Mouse (Mus musculus): ENCODE data around the gene Sdc1. TPM values are rescaled to one million over a fixed set of nuclear protein-coding genes. Genes with fewer than 3 reads are reported as not detected.

Sdc1 gene
- polyA plus RNA-seq, 1 experiment from 2014 or later, result 59.1 TPM

- no peak overlapping the region for H3K9ac ChIP-seq (ENCODE audit: low read length)
- H3K4me1 ChIP-seq (ENCODE audit: control insufficient read depth, insufficient read depth, low read length), result peaks cover 5% of the 10 kb centered on the region
- no peak overlapping the region for H3K27ac ChIP-seq (ENCODE audit: low read depth, low read length)
- H3K36me3 ChIP-seq (ENCODE audit: control insufficient read depth, insufficient read depth, low read length), result no peaks in the 10 kb centered on the region; the same call in 1 of the 2 replicates
- DNase-seq (ENCODE audit: low spot score), result no peak
- 94% methylated on average over 7 of the region's 7 CpGs for WGBS
- H3K27me3 ChIP-seq (ENCODE audit: control insufficient read depth, insufficient read depth, low read length), result no peaks in the 10 kb centered on the region
- ATAC-seq (ENCODE audit: insufficient read depth, low FRiP score, low TSS enrichment), result no peak
- no peak overlapping the region for H3K4me2 ChIP-seq (ENCODE audit: low read depth)
- no peaks in the 10 kb centered on the region for H3K9me3 ChIP-seq (ENCODE audit: control insufficient read depth, low read length)
- H3K4me3 ChIP-seq (ENCODE audit: low read depth, low read length), result no peak overlapping the region
These were observed 7.0 kb downstream of the Sdc1 start for GRCm38 (mm10) chr12:8778106-8778505.

GRCm38 (mm10) chr12:8779851-8780250 is 8.7 kb downstream of the Sdc1 start:
- ATAC-seq (ENCODE audit: insufficient read depth, low FRiP score, low TSS enrichment) (no peak), DNase-seq (ENCODE audit: low spot score) (no peak)
- H3K9ac ChIP-seq (ENCODE audit: low read length), result no peak overlapping the region
- WGBS, result 78% methylated on average over 4 of the region's 4 CpGs
- H3K9me3 ChIP-seq (ENCODE audit: control insufficient read depth, low read length), result no peaks in the 10 kb centered on the region
- H3K27me3 ChIP-seq (ENCODE audit: control insufficient read depth, insufficient read depth, low read length), result no peaks in the 10 kb centered on the region
- no peaks in the 10 kb centered on the region; the same call in 1 of the 2 replicates for H3K36me3 ChIP-seq (ENCODE audit: control insufficient read depth, insufficient read depth, low read length)
- H3K4me1 ChIP-seq (ENCODE audit: control insufficient read depth, insufficient read depth, low read length), result no peaks in the 10 kb centered on the region
- no peak overlapping the region for H3K27ac ChIP-seq (ENCODE audit: low read depth, low read length)
- no peak overlapping the region for H3K4me3 ChIP-seq (ENCODE audit: low read depth, low read length)
- no peak overlapping the region for H3K4me2 ChIP-seq (ENCODE audit: low read depth)

DNA sequence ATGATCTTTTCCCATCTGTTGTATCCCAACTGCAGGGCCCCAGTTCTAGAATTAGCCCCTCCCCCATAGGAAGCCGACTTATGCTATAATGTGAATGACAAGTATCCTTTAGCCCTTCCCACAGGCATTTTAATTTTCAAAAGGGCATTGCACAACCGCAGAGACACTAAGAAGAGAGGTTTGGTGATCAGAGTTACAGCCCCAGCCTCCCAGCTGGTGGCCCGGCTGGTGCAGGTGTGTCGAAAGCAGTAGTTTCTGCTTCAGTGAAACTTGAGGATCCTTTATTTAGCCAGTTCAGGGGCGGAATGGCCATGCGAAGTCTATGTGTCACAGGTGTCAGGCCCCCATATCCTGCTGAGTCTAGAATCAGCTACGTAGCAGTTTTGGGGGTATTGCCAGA is 10.0 kb downstream of the Sdc1 start:
- DNase-seq (ENCODE audit: low spot score) (no peak), ATAC-seq (ENCODE audit: insufficient read depth, low FRiP score, low TSS enrichment) (no peak)
- no peaks in the 10 kb centered on the region for H3K9me3 ChIP-seq (ENCODE audit: control insufficient read depth, low read length)
- WGBS, result 78% methylated on average over 7 of the region's 7 CpGs
- no peak overlapping the region for H3K27ac ChIP-seq (ENCODE audit: low read depth, low read length)
- no peaks in the 10 kb centered on the region for H3K4me1 ChIP-seq (ENCODE audit: control insufficient read depth, insufficient read depth, low read length)
- no peaks in the 10 kb centered on the region for H3K27me3 ChIP-seq (ENCODE audit: control insufficient read depth, insufficient read depth, low read length)
- H3K4me2 ChIP-seq (ENCODE audit: low read depth), result no peak overlapping the region
- H3K4me3 ChIP-seq (ENCODE audit: low read depth, low read length), result no peak overlapping the region
- no peak overlapping the region for H3K9ac ChIP-seq (ENCODE audit: low read length)
- H3K36me3 ChIP-seq (ENCODE audit: control insufficient read depth, insufficient read depth, low read length), result no peaks in the 10 kb centered on the region; the same call in 1 of the 2 replicates

- no peaks in the 10 kb centered on the region for H3K27me3 ChIP-seq (ENCODE audit: control insufficient read depth, insufficient read depth, low read length)
- DNase-seq (ENCODE audit: low spot score), result no peak
- no peaks in the 10 kb centered on the region for H3K9me3 ChIP-seq (ENCODE audit: control insufficient read depth, low read length)
- no peak overlapping the region for H3K4me3 ChIP-seq (ENCODE audit: low read depth, low read length)
- 87% methylated on average over 9 of the region's 9 CpGs for WGBS
- H3K4me2 ChIP-seq (ENCODE audit: low read depth), result no peak overlapping the region
- no peak for ATAC-seq (ENCODE audit: insufficient read depth, low FRiP score, low TSS enrichment)
- no peak overlapping the region for H3K27ac ChIP-seq (ENCODE audit: low read depth, low read length)
- H3K9ac ChIP-seq (ENCODE audit: low read length), result no peak overlapping the region
- no peaks in the 10 kb centered on the region; the same call in 1 of the 2 replicates for H3K36me3 ChIP-seq (ENCODE audit: control insufficient read depth, insufficient read depth, low read length)
- H3K4me1 ChIP-seq (ENCODE audit: control insufficient read depth, insufficient read depth, low read length), result no peaks in the 10 kb centered on the region
These were observed 10.7 kb downstream of the Sdc1 start for GRCm38 (mm10) chr12:8781681-8782378.

DNA sequence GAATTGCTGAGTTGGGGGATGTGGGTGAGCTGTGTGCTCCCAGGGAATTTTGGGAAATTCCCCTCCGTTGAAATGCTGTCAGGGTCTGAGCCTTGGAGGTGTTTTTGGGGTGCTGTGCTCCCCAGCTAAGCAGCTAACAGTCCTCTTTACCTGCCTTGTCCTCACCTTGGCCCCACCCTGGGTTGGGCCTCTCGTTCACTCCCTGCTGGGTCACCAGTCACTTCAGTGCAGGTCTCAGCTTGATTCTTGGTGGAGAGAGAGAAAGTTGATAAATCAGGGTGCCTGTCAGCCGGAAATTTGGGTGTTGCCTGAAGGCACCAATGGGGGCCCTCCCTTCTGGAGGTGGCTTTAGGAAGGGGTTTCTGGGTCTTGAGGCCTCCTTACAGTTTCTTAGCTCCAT is 11.4 kb downstream of the Sdc1 start:
- H3K9me3 ChIP-seq (ENCODE audit: control insufficient read depth, low read length), result no peaks in the 10 kb centered on the region
- DNase-seq (ENCODE audit: low spot score) (no peak), ATAC-seq (ENCODE audit: insufficient read depth, low FRiP score, low TSS enrichment) (no peak)
- no peaks in the 10 kb centered on the region for H3K4me1 ChIP-seq (ENCODE audit: control insufficient read depth, insufficient read depth, low read length)
- 82% methylated on average over 3 of the region's 3 CpGs for WGBS
- no peak overlapping the region for H3K27ac ChIP-seq (ENCODE audit: low read depth, low read length)
- no peak overlapping the region for H3K4me2 ChIP-seq (ENCODE audit: low read depth)
- no peaks in the 10 kb centered on the region for H3K27me3 ChIP-seq (ENCODE audit: control insufficient read depth, insufficient read depth, low read length)
- H3K4me3 ChIP-seq (ENCODE audit: low read depth, low read length), result no peak overlapping the region
- H3K9ac ChIP-seq (ENCODE audit: low read length), result no peak overlapping the region
- H3K36me3 ChIP-seq (ENCODE audit: control insufficient read depth, insufficient read depth, low read length), result no peaks in the 10 kb centered on the region; the same call in 1 of the 2 replicates

DNA sequence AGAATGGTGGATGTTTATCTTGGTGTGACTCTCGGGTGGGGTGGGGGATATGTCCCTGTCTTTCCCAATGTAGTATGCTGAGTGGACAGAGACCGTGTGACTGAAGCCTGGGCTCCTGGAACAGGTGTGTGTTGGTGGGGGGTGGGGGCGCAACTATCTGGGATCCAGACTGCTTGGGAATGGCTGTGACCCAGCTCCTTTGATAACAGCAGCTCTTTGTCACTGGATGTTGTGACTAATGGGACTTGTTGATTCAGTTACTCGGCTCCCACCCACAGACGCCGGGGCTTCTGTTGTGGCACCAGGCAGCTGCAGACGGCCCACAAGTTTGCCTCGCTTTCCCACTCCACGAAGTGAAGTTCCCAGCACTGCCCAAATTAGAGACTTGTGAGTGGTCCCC is 13.1 kb downstream of the Sdc1 start:
- ATAC-seq (ENCODE audit: insufficient read depth, low FRiP score, low TSS enrichment), result no peak
- H3K27ac ChIP-seq (ENCODE audit: low read depth, low read length), result no peak overlapping the region
- H3K4me2 ChIP-seq (ENCODE audit: low read depth), result no peak overlapping the region
- no peaks in the 10 kb centered on the region; the same call in 1 of the 2 replicates for H3K36me3 ChIP-seq (ENCODE audit: control insufficient read depth, insufficient read depth, low read length)
- no peak for DNase-seq (ENCODE audit: low spot score)
- WGBS, result 74% methylated on average over 9 of the region's 9 CpGs
- no peaks in the 10 kb centered on the region for H3K27me3 ChIP-seq (ENCODE audit: control insufficient read depth, insufficient read depth, low read length)
- H3K4me3 ChIP-seq (ENCODE audit: low read depth, low read length), result no peak overlapping the region
- no peaks in the 10 kb centered on the region for H3K9me3 ChIP-seq (ENCODE audit: control insufficient read depth, low read length)
- no peak overlapping the region for H3K9ac ChIP-seq (ENCODE audit: low read length)
- no peaks in the 10 kb centered on the region for H3K4me1 ChIP-seq (ENCODE audit: control insufficient read depth, insufficient read depth, low read length)

DNA sequence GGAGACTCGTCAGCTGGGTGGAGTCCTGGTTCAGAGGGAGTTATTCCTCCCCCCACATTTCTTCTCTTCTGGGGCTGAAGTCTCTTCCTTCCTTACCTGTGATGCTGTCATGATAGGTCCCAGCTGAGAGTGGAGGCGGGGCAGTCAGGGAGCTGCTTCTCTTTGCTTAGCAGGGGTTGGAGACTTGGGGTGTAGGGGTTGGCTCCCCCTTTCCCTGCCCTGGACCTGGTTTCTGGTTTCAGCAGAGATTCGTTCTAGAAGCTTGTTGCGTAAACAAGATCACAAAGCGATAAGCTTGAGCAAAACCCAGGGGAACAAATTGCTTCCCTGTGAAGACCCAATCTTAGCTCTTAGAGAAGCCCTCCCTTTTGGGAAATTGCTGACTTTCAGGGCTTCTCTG is 15.4 kb downstream of the Sdc1 start:
- Histone ChIP-seq H3K4me3 (ENCODE audit: low read depth, low read length) (no peak overlapping the region), H3K9ac (ENCODE audit: low read length) (no peak overlapping the region), H3K27me3 (ENCODE audit: control insufficient read depth, insufficient read depth, low read length) (no peaks in the 10 kb centered on the region), H3K4me2 (ENCODE audit: low read depth) (no peak overlapping the region), H3K9me3 (ENCODE audit: control insufficient read depth, low read length) (no peaks in the 10 kb centered on the region), H3K4me1 (ENCODE audit: control insufficient read depth, insufficient read depth, low read length) (no peaks in the 10 kb centered on the region), H3K36me3 (ENCODE audit: control insufficient read depth, insufficient read depth, low read length) (peaks cover 15% of the 10 kb centered on the region), H3K27ac (ENCODE audit: low read depth, low read length) (no peak overlapping the region)
- DNase-seq (ENCODE audit: low spot score), result no peak
- WGBS, result 85% methylated on average over 5 of the region's 5 CpGs
- no peak for ATAC-seq (ENCODE audit: insufficient read depth, low FRiP score, low TSS enrichment)

DNA sequence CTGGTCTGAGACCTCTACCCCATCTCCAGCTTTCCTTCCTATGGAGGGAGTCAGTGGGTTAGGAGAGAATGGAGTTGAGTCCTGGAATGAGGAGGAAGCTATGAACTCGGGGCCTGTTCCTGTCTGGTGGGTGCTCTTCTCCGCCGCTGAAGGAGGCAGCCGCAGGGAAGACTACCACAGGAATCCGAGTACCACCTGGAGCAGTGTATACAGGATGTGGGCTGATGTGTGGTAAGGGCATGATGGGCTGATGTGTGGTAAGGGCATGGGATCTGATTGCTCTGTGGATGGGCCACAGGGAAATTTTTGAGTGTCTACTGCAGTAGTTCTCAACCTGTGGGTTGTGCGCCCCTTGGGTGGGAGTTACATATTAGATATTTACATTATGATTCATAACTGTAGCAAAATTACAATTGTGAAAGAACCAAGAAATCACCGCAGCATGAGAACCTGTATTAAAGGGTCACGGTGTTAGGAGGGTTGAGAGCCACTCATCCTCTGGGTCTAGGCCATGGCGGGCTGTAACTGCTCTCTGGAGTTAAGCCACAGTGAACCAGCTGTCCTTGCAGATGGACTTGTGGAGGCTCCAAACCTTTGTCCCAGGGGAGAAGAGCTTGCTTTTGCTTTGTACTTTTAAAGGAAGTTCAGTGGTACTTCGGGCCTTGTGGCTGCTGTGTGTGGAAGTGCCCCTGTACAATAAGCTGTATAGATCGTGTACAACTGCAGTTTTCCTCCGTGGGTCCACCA is 16.0 kb downstream of the Sdc1 start:
- ATAC-seq (ENCODE audit: insufficient read depth, low FRiP score, low TSS enrichment) (no peak), DNase-seq (ENCODE audit: low spot score) (no peak)
- Histone ChIP-seq H3K9ac (ENCODE audit: low read length) (no peak overlapping the region), H3K27ac (ENCODE audit: low read depth, low read length) (no peak overlapping the region), H3K4me1 (ENCODE audit: control insufficient read depth, insufficient read depth, low read length) (no peaks in the 10 kb centered on the region), H3K4me3 (ENCODE audit: low read depth, low read length) (no peak overlapping the region), H3K4me2 (ENCODE audit: low read depth) (no peak overlapping the region), H3K36me3 (ENCODE audit: control insufficient read depth, insufficient read depth, low read length) (peaks cover 18% of the 10 kb centered on the region), H3K27me3 (ENCODE audit: control insufficient read depth, insufficient read depth, low read length) (no peaks in the 10 kb centered on the region), H3K9me3 (ENCODE audit: control insufficient read depth, low read length) (no peaks in the 10 kb centered on the region)
- WGBS, result 92% methylated on average over 12 of the region's 12 CpGs

DNA sequence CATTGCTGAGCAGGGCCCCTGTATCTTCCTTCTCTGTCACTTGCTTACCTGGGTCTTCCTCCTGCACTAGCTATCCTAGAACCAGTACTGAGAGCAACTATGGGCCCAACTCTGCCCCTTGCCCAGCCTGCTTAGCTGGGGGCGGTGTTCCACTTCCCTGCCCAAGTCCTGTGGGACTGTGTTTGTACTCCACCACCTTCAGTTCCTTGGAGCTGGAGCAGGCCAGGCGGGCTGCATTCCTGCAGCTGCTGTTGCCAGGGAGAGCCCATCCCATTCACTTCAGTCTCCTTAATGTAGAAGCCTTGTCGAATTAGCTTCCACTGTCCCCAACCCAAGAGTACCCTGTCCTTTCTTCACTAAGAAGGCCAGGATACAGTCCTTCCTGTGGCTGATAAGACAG is 17.3 kb downstream of the Sdc1 start:
- 66% methylated on average over 3 of the region's 3 CpGs for WGBS
- no peak overlapping the region for H3K4me3 ChIP-seq (ENCODE audit: low read depth, low read length)
- ATAC-seq (ENCODE audit: insufficient read depth, low FRiP score, low TSS enrichment), result no peak
- no peak for DNase-seq (ENCODE audit: low spot score)
- no peaks in the 10 kb centered on the region for H3K4me1 ChIP-seq (ENCODE audit: control insufficient read depth, insufficient read depth, low read length)
- H3K36me3 ChIP-seq (ENCODE audit: control insufficient read depth, insufficient read depth, low read length), result peaks cover 20% of the 10 kb centered on the region
- H3K9me3 ChIP-seq (ENCODE audit: control insufficient read depth, low read length), result no peaks in the 10 kb centered on the region
- H3K27me3 ChIP-seq (ENCODE audit: control insufficient read depth, insufficient read depth, low read length), result no peaks in the 10 kb centered on the region
- H3K4me2 ChIP-seq (ENCODE audit: low read depth), result no peak overlapping the region
- H3K9ac ChIP-seq (ENCODE audit: low read length), result no peak overlapping the region
- no peak overlapping the region for H3K27ac ChIP-seq (ENCODE audit: low read depth, low read length)

All from neural tube, embryonic 11.5 days (tissue).